Mouse (Mus musculus): ENCODE results near the gene Cep95.
"Not testable (repeated sequence)": the region's sequence is repeated elsewhere in the genome, so short reads cannot be mapped to it uniquely, and the experiment has no call there.

DNA sequence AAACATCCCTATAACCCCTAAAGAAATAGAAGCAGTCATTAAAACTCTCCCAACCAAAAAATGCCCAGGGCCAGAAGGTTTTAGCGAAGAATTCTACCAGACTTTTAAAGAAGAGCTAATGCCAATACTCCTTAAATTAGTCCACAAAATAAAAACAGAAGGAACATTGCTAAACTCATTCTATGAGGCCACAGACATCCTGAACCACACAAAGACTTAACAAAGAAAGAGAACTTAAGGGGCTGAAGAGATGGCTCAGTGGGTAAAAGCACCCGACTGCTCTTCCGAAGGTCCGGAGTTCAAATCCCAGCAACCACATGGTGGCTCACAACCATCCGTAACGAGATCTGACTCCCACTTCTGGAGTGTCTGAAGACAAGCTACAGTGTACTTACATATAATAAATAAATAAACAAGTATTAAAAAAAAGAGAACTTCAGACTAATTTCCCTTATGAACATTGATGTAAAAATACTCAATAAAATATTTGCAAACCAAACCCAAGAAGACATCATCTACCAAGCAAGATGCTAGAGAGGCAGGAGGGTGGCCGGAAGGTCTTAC lies 39.4 kb upstream of the Cep95 start:
- not testable (repeated sequence) for TF ChIP-seq EP300 (IDR thresholded peaks at IDR 0.05; ENCODE audit: low read length); CTCF (conservative IDR thresholded peaks at IDR 0.05 in 1 of 2, IDR thresholded peaks at IDR 0.05 in 1 of 2; ENCODE audit: low read depth in 2 of 2, low read length in 2 of 2); SIN3A (IDR thresholded peaks at IDR 0.05; ENCODE audit: low read length); CHD1 (IDR thresholded peaks at IDR 0.05; ENCODE audit: low read depth, low read length); E2F4 (IDR thresholded peaks at IDR 0.05; ENCODE audit: insufficient replicate concordance, low read depth, low read length); JUND (conservative IDR thresholded peaks at IDR 0.05; ENCODE audit: low read depth, low read length)
